Mouse (Mus musculus) retina, embryonic 14.5 days (tissue): ENCODE results near the gene Vmn1r165.
"Not testable (repeated sequence)": the region's sequence is repeated elsewhere in the genome, so short reads cannot be mapped to it uniquely, and the experiment has no call there.

Experiments
- DNase-seq: peaks from one replicate; pipeline ENCODE4 v3.0.0-alpha.2; 2015; ENCODE audit warnings: low spot score

Gene Vmn1r165

GRCm38 (mm10) chr7:23217032-23217431, at the start of gene Vmn1r165:
Gene Vmn1r165, plus strand, starts transcription at chr7:23217332.
- DNase-seq, result not testable (repeated sequence)

- not testable (repeated sequence) for DNase-seq
These were observed 34.5 kb downstream of the Vmn1r165 start, which contains the start of gene Vmn1r166 for GRCm38 (mm10) chr7:23251582-23251981. Gene Vmn1r166, minus strand, starts transcription at chr7:23251682.
